Mouse (Mus musculus) thymus, postnatal 10 days (tissue): ENCODE measurements at regions not wholly inside any gene's neighbourhood (a gene's known extent, or its start where the extent isn't known, plus 50 kb on each side); places are given as distances from the start of the nearest gene placed in this dataset.

ENCODE experiments used
- DNase-seq, 2 experiments: peaks; one replicate each; pipeline ENCODE4 v3.0.0; 2021; ENCODE audit warnings: low spot score in 2 of 2

GRCm38 (mm10) chr8:87417466-87417865 is 54.9 kb downstream of the Cbln1 start:
- no peak for DNase-seq

DNA sequence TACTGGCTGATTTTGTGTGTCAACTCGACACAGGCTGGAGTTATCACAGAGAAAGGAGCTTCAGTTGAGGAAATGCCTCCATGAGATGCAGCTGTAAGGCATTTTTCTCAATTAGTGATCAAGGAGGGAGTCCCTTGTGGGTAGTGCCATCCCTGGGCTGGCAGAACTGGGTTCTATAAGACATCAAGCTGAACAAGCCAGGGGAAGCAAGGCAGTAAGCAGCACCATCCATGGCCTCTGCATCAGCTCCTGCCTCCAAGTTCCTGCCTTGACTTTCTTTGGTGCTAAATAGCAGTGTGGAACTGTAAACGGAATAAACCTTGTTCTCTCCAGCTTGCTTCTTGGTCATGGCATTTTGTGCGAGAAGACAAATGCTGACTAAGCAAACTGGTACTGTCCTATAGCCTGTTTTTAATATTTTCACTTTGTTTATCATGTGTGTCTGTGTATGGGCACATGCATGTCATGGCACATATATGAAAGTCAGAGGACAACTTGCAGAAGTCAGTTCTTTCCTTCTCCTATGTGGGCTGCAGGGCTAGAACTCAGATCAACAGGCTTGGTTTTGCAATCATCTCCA is 57.3 kb downstream of the Cbln1 start:
- DNase-seq, result no peak

- no peak for DNase-seq
Measured at GRCm38 (mm10) chr8:87389016-87389415, 83.4 kb downstream of the Cbln1 start.

DNA sequence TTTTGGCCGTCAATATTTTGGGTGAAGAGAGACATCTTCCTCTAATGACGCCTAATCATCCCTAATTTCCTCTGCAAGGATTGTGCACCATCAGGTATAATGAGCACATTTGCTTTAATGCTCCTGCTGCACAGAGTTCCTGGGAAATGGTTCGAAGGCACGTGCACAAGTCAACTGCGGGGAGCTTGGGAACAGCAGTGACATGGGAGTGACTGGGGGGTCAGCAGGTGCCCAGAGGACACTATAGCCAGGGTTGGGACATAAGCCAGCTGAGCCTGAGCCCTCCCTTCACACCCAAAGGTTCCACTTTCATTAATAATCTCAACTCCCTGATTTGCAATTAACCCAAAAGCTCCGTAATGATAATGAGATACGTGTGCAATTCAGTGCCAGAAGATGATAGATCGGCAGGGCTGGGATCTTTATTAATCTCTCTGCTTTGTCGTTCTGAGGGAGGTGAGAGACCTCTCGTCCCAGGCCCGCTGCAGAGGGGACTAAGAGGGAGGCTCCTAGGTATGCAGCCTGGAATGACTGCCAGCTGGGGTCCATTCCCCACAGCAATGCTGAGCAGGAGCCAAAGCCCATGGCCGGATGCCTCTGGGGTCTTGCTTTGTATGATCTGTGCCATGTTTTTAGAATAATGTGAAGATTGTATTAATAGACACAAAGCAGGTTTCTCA is 88.7 kb downstream of the Cbln1 start:
- no peak for DNase-seq

GRCm38 (mm10) chr8:87382311-87382710 is 90.1 kb downstream of the Cbln1 start:
- DNase-seq, result no peak

DNA sequence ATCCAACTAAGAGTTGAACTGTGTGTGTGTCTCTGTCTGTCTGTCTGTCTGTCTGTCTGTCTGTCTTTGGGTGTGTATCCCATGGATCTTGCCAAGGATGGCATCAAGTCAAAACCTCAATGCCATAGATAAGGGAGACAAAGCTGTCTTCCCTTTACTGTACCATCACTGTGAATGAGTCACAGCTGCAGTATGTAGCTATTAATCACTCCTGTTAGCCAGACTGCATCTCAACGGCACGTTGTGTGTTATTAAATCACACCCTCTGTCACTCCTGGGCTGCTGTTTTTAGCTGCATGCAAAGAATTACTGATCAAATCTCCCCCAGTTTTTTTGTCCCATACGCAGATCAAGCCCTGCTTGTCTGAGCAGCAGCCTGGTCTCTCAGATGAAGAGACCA is 91.6 kb downstream of the Cbln1 start:
- no peak for DNase-seq

GRCm38 (mm10) chr8:87379296-87379695 is 93.1 kb downstream of the Cbln1 start:
- no peak for DNase-seq

GRCm38 (mm10) chr8:87374044-87374443 is 98.4 kb downstream of the Cbln1 start:
- DNase-seq, result no peak

GRCm38 (mm10) chr8:87373535-87373934 is 98.9 kb downstream of the Cbln1 start:
- DNase-seq, result no peak

- DNase-seq, result no peak
Measured at GRCm38 (mm10) chr8:87372061-87372460, 100.3 kb downstream of the Cbln1 start.

DNA sequence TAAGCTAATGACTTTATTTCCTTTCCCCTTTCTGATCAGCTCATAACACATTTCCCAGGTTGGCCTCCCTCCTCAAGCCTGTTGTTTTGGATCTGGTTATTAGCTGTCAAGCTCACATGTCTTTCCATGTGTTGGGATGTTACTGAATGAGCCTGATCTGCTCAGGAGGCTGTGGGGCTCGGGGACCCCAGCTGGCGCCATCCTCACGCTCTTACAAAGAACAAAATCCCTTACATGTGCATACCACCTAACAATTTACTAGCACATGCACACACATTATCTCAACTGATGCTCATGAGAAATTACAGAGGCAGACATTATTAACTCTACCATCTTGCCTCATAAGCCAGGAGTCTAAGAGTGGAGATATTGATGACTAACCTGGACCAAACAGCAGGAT is 102.2 kb downstream of the Cbln1 start:
- DNase-seq, result no peak

GRCm38 (mm10) chr8:87350471-87350870 is 121.9 kb downstream of the Cbln1 start:
- DNase-seq, result no peak

GRCm38 (mm10) chr8:87349781-87350181 is 122.6 kb downstream of the Cbln1 start:
- DNase-seq, result no peak

GRCm38 (mm10) chr8:87329371-87329770 is 143.0 kb downstream of the Cbln1 start:
- DNase-seq, result no peak

DNA sequence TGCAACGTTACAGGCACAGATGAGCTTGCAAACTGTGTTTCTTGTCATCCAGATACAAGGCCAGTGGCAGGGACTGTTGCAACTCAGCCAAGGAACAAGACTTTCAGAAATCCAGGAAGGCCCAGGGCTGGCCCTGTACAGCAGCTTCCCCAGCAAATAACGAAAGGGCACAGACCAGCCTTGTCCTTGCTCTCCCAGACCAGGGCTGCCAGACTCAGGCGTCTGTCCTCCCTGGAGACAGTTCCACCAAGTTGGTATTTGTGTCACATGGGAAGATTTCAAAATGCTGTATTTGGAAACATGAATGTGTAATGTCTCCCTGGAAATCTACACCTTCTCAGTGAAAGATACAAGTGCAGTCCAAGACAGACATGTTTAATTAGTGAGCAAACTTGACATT is 157.8 kb downstream of the Cbln1 start:
- DNase-seq, result no peak

GRCm38 (mm10) chr8:87311282-87311681 is 161.1 kb downstream of the Cbln1 start:
- no peak for DNase-seq

DNA sequence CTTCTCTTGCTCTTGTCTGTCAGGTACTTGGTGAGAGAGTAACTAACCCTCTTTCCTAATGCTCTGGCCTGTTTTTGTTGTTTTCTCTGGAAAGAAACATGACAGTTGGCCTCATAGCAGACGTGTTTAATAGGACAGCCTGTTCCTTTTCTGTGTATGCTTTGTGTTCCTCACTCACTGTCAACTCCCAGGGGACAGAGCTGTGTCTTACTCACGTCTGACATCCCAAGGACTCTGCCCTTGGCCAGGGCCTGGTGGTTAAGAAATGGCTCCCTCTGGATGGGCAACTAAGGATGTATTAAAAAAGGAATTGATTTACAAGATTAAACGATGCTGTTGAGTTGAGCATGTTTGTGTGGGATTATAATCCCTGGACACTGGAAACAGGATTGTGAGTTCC is 164.1 kb downstream of the Cbln1 start:
- DNase-seq, result no peak

DNA sequence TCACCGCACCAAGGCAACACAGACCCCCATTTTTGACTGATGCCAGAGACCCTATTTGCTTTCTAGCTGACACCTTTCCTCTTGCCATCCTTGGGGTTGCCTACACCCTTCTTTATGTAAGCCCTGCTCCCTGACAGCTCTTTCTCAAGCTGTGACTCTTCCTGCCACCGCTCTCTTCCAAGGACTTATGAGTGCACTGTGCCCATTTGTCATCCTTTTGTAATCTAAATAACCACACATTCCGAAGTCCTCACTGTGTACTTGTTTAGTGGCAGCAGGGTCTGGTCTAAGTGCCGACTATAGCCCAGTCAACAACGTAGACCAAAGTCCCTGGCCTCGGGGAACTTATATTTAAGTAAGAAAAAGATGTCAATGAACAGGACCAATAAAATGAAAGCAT is 167.4 kb downstream of the Cbln1 start:
- DNase-seq, result no peak

GRCm38 (mm10) chr8:87303522-87303921 is 168.9 kb downstream of the Cbln1 start:
- no peak for DNase-seq

GRCm38 (mm10) chr8:87297761-87298160 is 174.6 kb downstream of the Cbln1 start:
- no peak for DNase-seq

- no peak for DNase-seq
Measured at GRCm38 (mm10) chr8:87297331-87297730, 175.1 kb downstream of the Cbln1 start.

- DNase-seq, result no peak
Measured at GRCm38 (mm10) chr8:87286059-87286458, 186.3 kb downstream of the Cbln1 start.

- no peak for DNase-seq
Measured at GRCm38 (mm10) chr8:87284356-87284755, 188.1 kb downstream of the Cbln1 start.

DNA sequence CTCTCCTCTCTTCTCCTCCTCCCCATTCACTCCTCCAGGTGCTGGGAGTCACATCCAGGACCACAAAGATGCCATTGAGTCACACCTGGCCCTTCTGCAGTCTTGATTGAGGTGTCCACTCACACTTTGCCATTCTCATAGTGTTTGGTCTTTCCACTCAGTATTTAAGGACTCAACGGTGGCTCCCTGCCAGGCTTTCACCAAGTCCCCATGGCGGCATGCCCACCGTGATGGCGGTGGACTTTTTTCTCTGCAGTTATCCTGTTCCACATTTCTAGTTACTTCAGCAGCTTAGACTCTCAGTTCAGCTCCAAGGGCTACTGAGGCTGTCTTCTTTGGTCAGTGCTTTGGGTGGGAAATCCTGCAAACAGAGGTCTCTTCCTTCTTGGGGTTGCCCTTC is 189.9 kb downstream of the Cbln1 start:
- no peak for DNase-seq
